ENCODE assay signal across 31 mouse cellular contexts in genomic region chr17:50724376-50724775, GRCm38 (mm10).
DNase-seq lines count a peak whose midpoint lies in the region; ATAC-seq and TF ChIP-seq lines count a peak whose summit lies in the region.
"Had no signal": no experiment of that assay in that cellular context is flagged by ENCODE, and none has a peak within 500 bp of the region (broad histone marks: within the 10 kb centered on the region; RNA-seq: fewer than 3 reads in every experiment).

No protein-coding gene starts in this region.

- peak; percentile 53; the same call in 1 of the 2 replicates for ATAC-seq in heart, postnatal 0 days (ENCODE audit: insufficient read depth, low read depth)
- no peak for ATAC-seq in lung, embryonic 14.5 days (ENCODE audit: insufficient read depth)
- ATAC-seq: CD4-positive, CD25-positive, alpha-beta regulatory T cell, adult 4 months; forebrain, postnatal 0 days; hindbrain, postnatal 0 days; intestine, embryonic 15.5 days; lung, postnatal 0 days had no signal

- TF ChIP-seq EP300 in heart, postnatal 0 days (IDR thresholded peaks at IDR 0.05; ENCODE audit: low read depth): no peak
- no peak for TF ChIP-seq EP300 in heart, adult 2 months (IDR thresholded peaks at IDR 0.05; ENCODE audit: insufficient read depth, low read depth, low read length)

- no peak for TF ChIP-seq POLR2A in heart, adult 2 months (IDR thresholded peaks at IDR 0.05; ENCODE audit: insufficient read depth, low read depth, low read length)

- no peaks in the 10 kb centered on the region for H3K9me3 ChIP-seq in heart, postnatal 0 days (replicated peaks; ENCODE audit: control insufficient read depth, low read length)
- H3K9me3 ChIP-seq in lung, embryonic 14.5 days (ENCODE audit: low read depth, low read length): no peaks in the 10 kb centered on the region
- H3K9me3 ChIP-seq: embryonic facial prominence, embryonic 10.5 days; embryonic facial prominence, embryonic 15.5 days; forebrain, embryonic 12.5 days; hindbrain, embryonic 12.5 days; intestine, embryonic 15.5 days; liver, embryonic 15.5 days; megakaryocyte, embryonic 14.5 days; midbrain, embryonic 12.5 days; neural tube, embryonic 12.5 days had no signal

- no peak overlapping the region for H3K4me3 ChIP-seq in gastrocnemius, adult 2 months
- H3K4me3 ChIP-seq in heart, postnatal 0 days (ENCODE audit: low read depth, low read length): no peak overlapping the region
- no peak overlapping the region for H3K4me3 ChIP-seq in heart, adult 2 months
- H3K4me3 ChIP-seq in lung, embryonic 14.5 days (ENCODE audit: low read depth, low read length): no peak overlapping the region
- H3K4me3 ChIP-seq: embryonic facial prominence, embryonic 10.5 days; embryonic facial prominence, embryonic 15.5 days; forebrain, embryonic 12.5 days; hindbrain, embryonic 12.5 days; intestine, embryonic 15.5 days; layer of hippocampus, adult 2 months; left cerebral cortex, adult 2 months; liver, embryonic 15.5 days; megakaryocyte, embryonic 14.5 days; midbrain, embryonic 12.5 days; myocyte; neural tube, embryonic 12.5 days had no signal

- H3K27ac ChIP-seq in gastrocnemius, adult 2 months: 0 out of 2 replicates have a peak overlapping the region, but pooled peaks have one; percentile 8
- peak overlapping the region; percentile 51; the same call in 1 of the 2 replicates for H3K27ac ChIP-seq in heart, postnatal 0 days (ENCODE audit: low read depth)
- no peak overlapping the region for H3K27ac ChIP-seq in heart, adult 2 months
- no peak overlapping the region for H3K27ac ChIP-seq in lung, embryonic 14.5 days (ENCODE audit: low read depth)
- H3K27ac ChIP-seq: embryonic facial prominence, embryonic 10.5 days; embryonic facial prominence, embryonic 15.5 days; forebrain, embryonic 12.5 days; hindbrain, embryonic 12.5 days; hindbrain, postnatal 0 days; intestine, embryonic 15.5 days; layer of hippocampus, adult 2 months; left cerebral cortex, adult 2 months; liver, embryonic 15.5 days; midbrain, embryonic 12.5 days; neural tube, embryonic 12.5 days had no signal

- WGBS in heart, postnatal 0 days: 87% methylated on average over 2 of the region's 2 CpGs
- 90% methylated on average over 2 of the region's 2 CpGs for WGBS in heart, adult 2 months
- WGBS in lung, embryonic 14.5 days: 73% methylated on average over 2 of the region's 2 CpGs

- DNase-seq in gastrocnemius, adult 2 months: no peak
- DNase-seq in gastrocnemius, postnatal 25 days: no peak
- DNase-seq in heart, postnatal 0 days (ENCODE audit: low spot score): peak; percentile 63
- no peak for DNase-seq in heart, adult 2 months
- DNase-seq in lung, embryonic 14.5 days: peak; percentile 58
- no peak for DNase-seq in lung, adult 18-20 months
- no peak for DNase-seq in thymus, postnatal 14 days
- DNase-seq: cerebellum, adult 2 months; cerebellum, postnatal 14 days; forebrain, postnatal 0 days; gastrocnemius, postnatal 10 days; kidney, adult 2 months; kidney, postnatal 36 days; lung, postnatal 4 days; thymus, adult 2 months; thymus, postnatal 4 days had no signal

- no peak overlapping the region for H3K4me2 ChIP-seq in heart, postnatal 0 days (ENCODE audit: low read depth, low read length)
- no peak overlapping the region for H3K4me2 ChIP-seq in lung, embryonic 14.5 days
- H3K4me2 ChIP-seq: embryonic facial prominence, embryonic 15.5 days; forebrain, embryonic 12.5 days; hindbrain, embryonic 12.5 days; intestine, embryonic 15.5 days; liver, embryonic 15.5 days; midbrain, embryonic 12.5 days; neural tube, embryonic 12.5 days had no signal

- H3K9ac ChIP-seq in heart, postnatal 0 days (replicated peaks; ENCODE audit: low read depth, low read length): no peak overlapping the region
- H3K9ac ChIP-seq in heart, adult 2 months (ENCODE audit: low read depth, low read length): no peak overlapping the region
- no peak overlapping the region for H3K9ac ChIP-seq in lung, embryonic 14.5 days
- H3K9ac ChIP-seq: embryonic facial prominence, embryonic 15.5 days; forebrain, embryonic 12.5 days; forebrain, postnatal 0 days; hindbrain, embryonic 12.5 days; intestine, embryonic 15.5 days; liver, embryonic 15.5 days; midbrain, embryonic 12.5 days; neural tube, embryonic 12.5 days had no signal

- H3K36me3 ChIP-seq in heart, postnatal 0 days (replicated peaks; ENCODE audit: control insufficient read depth, insufficient read depth, low read length): no peaks in the 10 kb centered on the region
- no peaks in the 10 kb centered on the region for H3K36me3 ChIP-seq in heart, adult 2 months (ENCODE audit: control insufficient read depth, insufficient read depth, low read length)
- no peaks in the 10 kb centered on the region for H3K36me3 ChIP-seq in lung, embryonic 14.5 days (ENCODE audit: insufficient read depth)
- H3K36me3 ChIP-seq: embryonic facial prominence, embryonic 10.5 days; embryonic facial prominence, embryonic 15.5 days; forebrain, embryonic 12.5 days; hindbrain, embryonic 12.5 days; intestine, embryonic 15.5 days; liver, embryonic 15.5 days; midbrain, embryonic 12.5 days; neural tube, embryonic 12.5 days had no signal

- no peak for TF ChIP-seq CTCF in gastrocnemius, adult 2 months (IDR thresholded peaks at IDR 0.05)
- TF ChIP-seq CTCF in heart, postnatal 0 days (IDR thresholded peaks at IDR 0.05; ENCODE audit: low read depth): no peak
- no peak for TF ChIP-seq CTCF in heart, adult 2 months (IDR thresholded peaks at IDR 0.05)
- TF ChIP-seq CTCF in lung, embryonic 14.5 days (IDR thresholded peaks at IDR 0.05; ENCODE audit: low read depth): no peak

- H3K79me2 ChIP-seq in heart, adult 2 months (replicated peaks; ENCODE audit: control insufficient read depth, insufficient read depth, low read length): no peaks in the 10 kb centered on the region

- H3K27me3 ChIP-seq in heart, postnatal 0 days (ENCODE audit: control insufficient read depth, insufficient read depth, low read length): no peaks in the 10 kb centered on the region
- no peaks in the 10 kb centered on the region for H3K27me3 ChIP-seq in heart, adult 2 months (ENCODE audit: control insufficient read depth, insufficient read depth, low read length)
- no peaks in the 10 kb centered on the region for H3K27me3 ChIP-seq in lung, embryonic 14.5 days (ENCODE audit: insufficient read depth, low read length)
- H3K27me3 ChIP-seq: embryonic facial prominence, embryonic 15.5 days; forebrain, embryonic 12.5 days; hindbrain, embryonic 12.5 days; intestine, embryonic 15.5 days; liver, embryonic 15.5 days; megakaryocyte, embryonic 14.5 days; midbrain, embryonic 12.5 days; neural tube, embryonic 12.5 days had no signal

- H3K4me1 ChIP-seq in heart, postnatal 0 days (ENCODE audit: control insufficient read depth, insufficient read depth): peaks cover 12% of the 10 kb centered on the region
- peaks cover 2% of the 10 kb centered on the region for H3K4me1 ChIP-seq in heart, adult 2 months (ENCODE audit: control insufficient read depth, insufficient read depth, low read length)
- H3K4me1 ChIP-seq in lung, embryonic 14.5 days (ENCODE audit: insufficient read depth): no peaks in the 10 kb centered on the region
- H3K4me1 ChIP-seq: embryonic facial prominence, embryonic 10.5 days; embryonic facial prominence, embryonic 15.5 days; forebrain, embryonic 12.5 days; hindbrain, embryonic 12.5 days; intestine, embryonic 15.5 days; liver, embryonic 15.5 days; midbrain, embryonic 12.5 days; neural tube, embryonic 12.5 days had no signal

- intact Hi-C loops in gastrocnemius, adult 2 months (cut with DNase I): no loop called here
- intact Hi-C loops in heart, adult 2 months (cut with DNase I): loop anchor here (1.0 kb wide), 1 partner anchor 36 kb away; no protein-coding TSS in a partner anchor

Comparison
In these comparisons a context has a peak if more than half of its experiments do, and no peak if none do; other contexts are left out.
1. DNase-seq: peak in heart, postnatal 0 days (single experiment) and lung, embryonic 14.5 days (single experiment); none in gastrocnemius, adult 2 months (single experiment), gastrocnemius, postnatal 25 days (single experiment), heart, adult 2 months (0 of 2), lung, adult 18-20 months (0 of 2) and thymus, postnatal 14 days (single experiment).
2. H3K27ac ChIP-seq: peak in gastrocnemius, adult 2 months (single experiment) and heart, postnatal 0 days (single experiment); none in heart, adult 2 months (single experiment) and lung, embryonic 14.5 days (single experiment).